Mouse (Mus musculus): ENCODE measurements around the gene Zyg11b.

The Zyg11b gene

GRCm38 (mm10) chr4:108196277-108196855 is 104.5 kb downstream of the Zyg11b start:
- DNase-seq (ENCODE audit: low read depth, low spot score) = no peak

DNA sequence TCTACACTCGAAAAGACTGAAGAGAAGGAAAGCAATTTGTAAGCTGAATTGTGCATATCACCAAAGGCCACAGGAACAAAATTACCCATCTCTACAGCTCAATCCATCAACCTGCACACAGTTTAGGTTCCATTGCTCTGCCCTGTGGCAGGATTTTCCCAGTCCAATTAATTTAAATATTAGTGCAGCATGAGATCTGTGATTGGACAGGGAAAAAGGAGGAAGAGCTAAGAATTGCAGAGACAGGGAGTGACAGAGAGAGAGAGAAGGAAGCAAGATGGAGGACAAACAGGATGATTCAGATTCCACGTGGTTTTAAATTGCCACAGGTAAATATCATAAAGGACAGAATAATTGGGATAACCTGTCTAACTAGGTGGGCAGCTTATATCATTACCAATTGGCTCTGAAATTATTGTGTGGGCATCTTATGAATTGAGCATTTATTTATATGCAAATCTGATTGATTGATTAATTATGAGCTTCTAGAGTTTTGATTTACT is 108.0 kb downstream of the Zyg11b start:
- DNase-seq (ENCODE audit: low read depth, low spot score) = no peak

- DNase-seq (ENCODE audit: low read depth, low spot score) = no peak
Measured at GRCm38 (mm10) chr4:108182278-108182677, 118.6 kb downstream of the Zyg11b start.
